Mouse (Mus musculus): ENCODE measurements at regions not wholly inside any gene's neighbourhood (a gene's known extent, or its start where the extent isn't known, plus 50 kb on each side); places are given as distances from the start of the nearest gene placed in this dataset.

- no peak overlapping the region for H3K27ac ChIP-seq (ENCODE audit: insufficient read depth, low read depth, low read length)
- TF ChIP-seq POLR2A (IDR thresholded peaks at IDR 0.05; ENCODE audit: borderline replicate concordance, low read depth, low read length) (no peak), CTCF (IDR thresholded peaks at IDR 0.05; ENCODE audit: low read depth, low read length) (no peak)
- no peak overlapping the region for H3K4me3 ChIP-seq (ENCODE audit: insufficient read depth, low read length)
- H3K4me1 ChIP-seq (ENCODE audit: control insufficient read depth, insufficient read depth, low read length) = no peaks in the 10 kb centered on the region
These were observed 57.7 kb upstream of the Far2 start for GRCm38 (mm10) chr6:147989381-147989780.

Measured in bone marrow macrophage, adult 2 months (primary cell).